Mouse (Mus musculus): ENCODE measurements around the gene Cyp2e1. TPM values are rescaled to one million over a fixed set of nuclear protein-coding genes. Genes with fewer than 3 reads are reported as not detected.

Cyp2e1 gene
- polyA plus RNA-seq, 1 experiment from 2014 or later = not detected

DNA sequence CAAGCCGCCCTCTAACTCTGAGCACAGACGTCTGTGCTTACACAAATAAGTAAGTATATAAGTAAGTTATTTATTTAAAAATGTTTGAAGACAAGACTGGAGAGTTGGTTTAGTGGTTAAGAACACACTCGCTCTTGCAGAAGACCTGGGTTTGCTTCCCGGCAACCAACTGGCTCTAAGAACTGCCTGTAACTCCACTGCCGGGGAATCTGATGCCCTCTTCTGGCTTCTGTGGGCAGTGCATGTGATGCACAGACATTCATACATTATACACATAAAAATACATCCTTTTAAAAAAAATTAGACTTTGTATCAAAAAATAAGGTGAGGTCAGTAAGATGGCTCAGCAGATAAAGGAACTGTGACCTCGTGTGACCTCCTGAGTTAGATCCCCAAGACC lies 47.0 kb downstream of the Cyp2e1 start:
- Histone ChIP-seq H3K4me2 (no peak overlapping the region), H3K36me3 (ENCODE audit: insufficient read depth) (no peaks in the 10 kb centered on the region)
- 83% methylated on average over 6 of the region's 6 CpGs for WGBS

DNA sequence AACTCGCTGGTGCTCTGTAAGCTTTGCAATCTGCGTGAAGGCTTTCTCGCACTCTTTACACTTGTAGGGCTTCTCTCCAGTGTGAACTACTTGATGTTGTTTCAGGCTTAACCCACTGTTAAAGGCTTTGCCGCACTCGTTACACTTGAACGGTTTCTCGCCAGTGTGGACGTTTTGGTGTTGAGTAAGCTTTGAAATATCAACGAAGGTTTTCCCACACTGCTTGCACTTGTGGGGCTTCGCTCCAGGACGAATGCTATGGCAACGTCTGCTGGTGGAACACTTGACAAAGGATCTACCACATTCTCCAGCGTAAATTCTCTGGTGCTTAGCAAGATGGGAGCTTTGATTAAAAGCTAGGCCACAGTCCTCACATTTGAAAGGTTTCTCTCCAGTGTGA lies 48.2 kb downstream of the Cyp2e1 start:
- H3K9me3 ChIP-seq (ENCODE audit: low read depth, low read length) = no peaks in the 10 kb centered on the region
- no peaks in the 10 kb centered on the region for H3K27me3 ChIP-seq (ENCODE audit: insufficient read depth, low read length)
- H3K4me3 ChIP-seq (ENCODE audit: low read depth, low read length) = no peak overlapping the region
- H3K27ac ChIP-seq (ENCODE audit: low read depth) = no peak overlapping the region
- no peak overlapping the region for H3K9ac ChIP-seq
- no peaks in the 10 kb centered on the region for H3K36me3 ChIP-seq (ENCODE audit: insufficient read depth)
- 79% methylated on average over 13 of the region's 13 CpGs for WGBS
- ATAC-seq (ENCODE audit: insufficient read depth) (no peak), DNase-seq (no peak)
- no peak for TF ChIP-seq CTCF (IDR thresholded peaks at IDR 0.05; ENCODE audit: low read depth)
- no peaks in the 10 kb centered on the region for H3K4me1 ChIP-seq (ENCODE audit: insufficient read depth)
- H3K4me2 ChIP-seq = no peak overlapping the region

More for the DNA sequence above, 47.0 kb downstream of the Cyp2e1 start:
- TF ChIP-seq CTCF (IDR thresholded peaks at IDR 0.05; ENCODE audit: low read depth) = no peak
- no peaks in the 10 kb centered on the region for H3K27me3 ChIP-seq (ENCODE audit: insufficient read depth, low read length)
- H3K27ac ChIP-seq (ENCODE audit: low read depth) = no peak overlapping the region
- no peak overlapping the region for H3K4me3 ChIP-seq (ENCODE audit: low read depth, low read length)
- DNase-seq (no peak), ATAC-seq (ENCODE audit: insufficient read depth) (no peak)
- no peak overlapping the region for H3K9ac ChIP-seq
- no peaks in the 10 kb centered on the region for H3K9me3 ChIP-seq (ENCODE audit: low read depth, low read length)
- no peaks in the 10 kb centered on the region for H3K4me1 ChIP-seq (ENCODE audit: insufficient read depth)

DNA sequence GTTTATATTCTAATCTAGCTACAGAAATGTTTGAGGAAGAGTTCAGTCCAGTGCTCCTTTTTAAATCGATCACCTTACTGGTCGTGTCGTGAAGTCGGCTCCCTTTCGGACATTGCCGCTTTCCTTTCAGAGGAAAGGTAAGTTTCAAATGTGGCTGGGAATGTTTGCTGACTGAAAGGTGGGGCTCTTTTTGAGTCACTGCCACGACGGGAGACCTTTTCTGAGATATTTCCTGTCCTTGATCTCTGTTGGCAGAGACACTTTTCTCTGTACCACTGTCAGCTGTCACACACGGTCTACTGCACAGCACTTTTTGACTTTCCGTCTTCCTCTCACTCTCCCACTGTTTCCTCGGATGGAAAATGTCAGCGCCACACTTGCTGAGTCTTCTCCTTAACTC lies 49.3 kb downstream of the Cyp2e1 start:
- H3K9ac ChIP-seq = no peak overlapping the region
- no peaks in the 10 kb centered on the region for H3K27me3 ChIP-seq (ENCODE audit: insufficient read depth, low read length)
- no peak overlapping the region for H3K4me3 ChIP-seq (ENCODE audit: low read depth, low read length)
- H3K36me3 ChIP-seq (ENCODE audit: insufficient read depth) = no peaks in the 10 kb centered on the region
- H3K9me3 ChIP-seq (ENCODE audit: low read depth, low read length) = no peaks in the 10 kb centered on the region
- ATAC-seq (ENCODE audit: insufficient read depth) (no peak), DNase-seq (no peak)
- 84% methylated on average over 12 of the region's 12 CpGs for WGBS
- H3K4me2 ChIP-seq = no peak overlapping the region
- TF ChIP-seq CTCF (IDR thresholded peaks at IDR 0.05; ENCODE audit: low read depth) = no peak
- H3K4me1 ChIP-seq (ENCODE audit: insufficient read depth) = no peaks in the 10 kb centered on the region
- no peak overlapping the region for H3K27ac ChIP-seq (ENCODE audit: low read depth)

DNA sequence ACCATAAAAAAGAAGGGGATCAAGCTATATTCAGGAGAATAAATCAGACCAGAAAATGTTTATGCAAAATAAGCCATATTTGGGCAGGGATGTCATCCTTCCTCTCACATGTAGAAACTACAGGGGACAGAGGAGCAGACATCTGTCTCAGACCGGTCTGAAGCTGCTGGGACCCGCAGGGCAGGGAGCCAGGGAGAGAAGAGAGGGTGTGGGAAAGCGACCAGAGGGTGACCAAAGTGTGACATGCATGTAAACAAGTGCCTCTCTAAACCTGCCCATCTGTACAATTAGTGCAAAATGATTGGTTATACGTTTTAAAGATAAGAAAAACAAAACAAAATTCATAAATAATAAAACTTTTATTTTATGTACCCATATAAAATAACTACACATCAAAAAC lies 56.6 kb downstream of the Cyp2e1 start:
- WGBS = 41% methylated on average over 4 of the region's 4 CpGs
- no peaks in the 10 kb centered on the region for H3K9me3 ChIP-seq (ENCODE audit: low read depth, low read length)
- H3K36me3 ChIP-seq (ENCODE audit: insufficient read depth) = no peaks in the 10 kb centered on the region
- ATAC-seq (ENCODE audit: insufficient read depth) = no peak
- no peaks in the 10 kb centered on the region; the same call in 1 of the 2 replicates for H3K4me1 ChIP-seq (ENCODE audit: insufficient read depth)
- no peak overlapping the region for H3K27ac ChIP-seq (ENCODE audit: low read depth)
- H3K4me3 ChIP-seq (ENCODE audit: low read depth, low read length) = no peak overlapping the region
- TF ChIP-seq CTCF (IDR thresholded peaks at IDR 0.05; ENCODE audit: low read depth) = no peak
- DNase-seq = no peak
- no peaks in the 10 kb centered on the region for H3K27me3 ChIP-seq (ENCODE audit: insufficient read depth, low read length)
- no peak overlapping the region for H3K4me2 ChIP-seq
- H3K9ac ChIP-seq = no peak overlapping the region

DNA sequence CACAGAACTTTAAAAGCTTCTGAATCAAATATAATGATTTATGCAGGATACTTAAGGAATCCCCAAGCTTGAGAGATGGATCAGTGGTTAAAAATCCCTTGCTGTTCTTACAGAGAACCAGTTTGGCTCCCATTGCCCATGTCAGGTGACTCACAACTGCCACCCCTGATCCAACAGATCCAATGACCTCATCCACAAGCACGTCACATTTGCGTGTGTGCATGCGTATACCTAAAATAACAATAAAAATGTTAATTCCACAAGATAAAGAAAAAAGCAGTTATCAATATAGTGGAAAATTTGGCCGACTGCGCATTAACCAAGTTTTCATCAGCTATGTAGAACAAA lies 57.7 kb downstream of the Cyp2e1 start:
- TF ChIP-seq CTCF (IDR thresholded peaks at IDR 0.05; ENCODE audit: low read depth) = no peak
- Histone ChIP-seq H3K27me3 (ENCODE audit: insufficient read depth, low read length) (no peaks in the 10 kb centered on the region), H3K27ac (ENCODE audit: low read depth) (no peak overlapping the region), H3K9me3 (ENCODE audit: low read depth, low read length) (no peaks in the 10 kb centered on the region), H3K4me1 (ENCODE audit: insufficient read depth) (no peaks in the 10 kb centered on the region; the same call in 1 of the 2 replicates), H3K4me2 (peak overlapping the region; percentile 68), H3K36me3 (ENCODE audit: insufficient read depth) (no peaks in the 10 kb centered on the region), H3K4me3 (ENCODE audit: low read depth, low read length) (peak overlapping the region; percentile 43), H3K9ac (peak overlapping the region; percentile 34; the same call in 1 of the 2 replicates)
- 48% methylated on average over 5 of the region's 5 CpGs for WGBS
- ATAC-seq (ENCODE audit: insufficient read depth) (peak; percentile 25; the same call in 1 of the 2 replicates), DNase-seq (no peak)

DNA sequence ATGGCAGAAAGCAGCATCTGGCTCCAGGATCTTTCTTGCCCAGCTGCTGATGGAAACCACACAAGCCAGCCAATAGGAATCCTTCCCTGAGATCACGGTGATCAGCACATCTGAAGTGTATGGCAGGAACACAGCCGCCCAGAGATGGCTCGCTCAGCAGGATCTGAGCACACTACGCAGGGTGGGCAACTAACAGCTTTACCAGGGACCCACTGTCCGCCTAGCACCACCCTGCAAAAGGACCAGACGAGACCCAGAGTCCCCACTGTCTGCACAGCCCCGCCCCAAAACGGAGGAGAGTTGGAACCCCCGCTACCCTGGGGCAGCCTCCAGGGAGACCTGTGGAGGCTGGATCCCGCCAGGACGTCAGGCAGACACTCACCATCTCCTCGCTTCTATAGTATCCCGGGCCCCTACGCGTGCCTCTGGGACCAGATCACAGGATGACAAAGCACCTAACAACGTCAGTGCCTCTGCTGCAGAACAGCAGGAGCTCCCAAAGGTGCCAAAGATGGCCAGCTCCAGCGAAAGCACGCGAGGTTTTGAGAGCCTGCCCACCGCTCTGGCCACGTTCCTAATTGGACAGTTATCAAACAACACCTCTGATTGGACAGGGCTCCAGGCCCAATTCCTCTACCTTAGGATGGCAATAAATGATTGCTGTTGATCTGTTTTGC lies 58.3 kb downstream of the Cyp2e1 start, which contains the start of gene Zfp941:
Gene Zfp941, minus strand, starts transcription at position 526 of the 677 bp plus-strand sequence.
- DNase-seq = peak; percentile 59
- H3K27me3 ChIP-seq (ENCODE audit: insufficient read depth, low read length) = no peaks in the 10 kb centered on the region
- peak within 1 kb of the TSS; percentile 43 for H3K4me3 ChIP-seq (ENCODE audit: low read depth, low read length)
- H3K4me2 ChIP-seq = peak within 1 kb of the TSS; percentile 68
- no peaks in the 10 kb centered on the region for H3K36me3 ChIP-seq (ENCODE audit: insufficient read depth)
- ATAC-seq (ENCODE audit: insufficient read depth) = peak; percentile 81
- H3K27ac ChIP-seq (ENCODE audit: low read depth) = no peak within 1 kb of the TSS
- no peaks in the 10 kb centered on the region for H3K9me3 ChIP-seq (ENCODE audit: low read depth, low read length)
- H3K9ac ChIP-seq = peak within 1 kb of the TSS; percentile 34; the same call in 1 of the 2 replicates
- no peak for TF ChIP-seq CTCF (IDR thresholded peaks at IDR 0.05; ENCODE audit: low read depth)
- H3K4me1 ChIP-seq (ENCODE audit: insufficient read depth) = no peaks in the 10 kb centered on the region; the same call in 1 of the 2 replicates
- WGBS = 1% methylated on average over 21 of the region's 21 CpGs

DNA sequence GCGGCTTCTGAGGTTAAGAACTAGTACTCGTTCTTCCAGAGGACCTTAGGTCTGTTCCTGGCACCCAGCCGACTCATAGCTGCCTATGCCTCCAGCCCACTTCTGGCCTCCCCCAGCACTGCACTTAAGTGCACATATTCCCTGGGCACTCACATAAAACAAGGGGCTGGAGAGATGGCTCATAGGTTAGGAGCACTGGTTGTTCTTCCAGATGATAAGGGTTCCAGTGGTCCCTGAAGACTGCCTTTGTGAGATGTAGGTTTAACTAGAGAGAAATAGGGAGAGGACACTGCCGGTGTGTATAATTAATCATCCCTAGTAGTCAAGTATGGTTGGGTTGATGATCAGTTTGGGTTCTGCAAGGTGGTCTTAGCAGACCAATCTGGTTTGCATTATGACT lies 59.2 kb downstream of the Cyp2e1 start:
- Histone ChIP-seq H3K4me3 (ENCODE audit: low read depth, low read length) (no peak overlapping the region), H3K27me3 (ENCODE audit: insufficient read depth, low read length) (no peaks in the 10 kb centered on the region), H3K9ac (no peak overlapping the region), H3K4me1 (ENCODE audit: insufficient read depth) (no peaks in the 10 kb centered on the region; the same call in 1 of the 2 replicates), H3K4me2 (no peak overlapping the region), H3K9me3 (ENCODE audit: low read depth, low read length) (no peaks in the 10 kb centered on the region), H3K36me3 (ENCODE audit: insufficient read depth) (no peaks in the 10 kb centered on the region), H3K27ac (ENCODE audit: low read depth) (no peak overlapping the region)
- WGBS = 85% methylated on average over 4 of the region's 4 CpGs
- no peak for DNase-seq
- no peak for ATAC-seq (ENCODE audit: insufficient read depth)
- TF ChIP-seq CTCF (IDR thresholded peaks at IDR 0.05; ENCODE audit: low read depth) = no peak

Other genes with a start within 250 kb of the Cyp2e1 start
- not detected in 2 replicates for gene Olfr538, start 195.9 kb upstream of the Cyp2e1 start, polyA plus RNA-seq (2014; fragmentation: Nextera tagmentation; extraction: Ambion mirVana)
- gene Olfr46, start 162.5 kb upstream of the Cyp2e1 start, polyA plus RNA-seq (2014; fragmentation: Nextera tagmentation; extraction: Ambion mirVana) = not detected in 2 replicates
- gene Olfr61, start 134.8 kb upstream of the Cyp2e1 start, polyA plus RNA-seq (2014; fragmentation: Nextera tagmentation; extraction: Ambion mirVana) = not detected in 2 replicates
- gene Olfr53, start 117.3 kb upstream of the Cyp2e1 start, polyA plus RNA-seq (2014; fragmentation: Nextera tagmentation; extraction: Ambion mirVana) = not detected in 2 replicates
- gene Olfr539, start 103.8 kb upstream of the Cyp2e1 start, polyA plus RNA-seq (2014; fragmentation: Nextera tagmentation; extraction: Ambion mirVana) = not detected in 2 replicates
- gene Olfr45, start 81.8 kb upstream of the Cyp2e1 start, polyA plus RNA-seq (2014; fragmentation: Nextera tagmentation; extraction: Ambion mirVana) = not detected in 2 replicates
- gene Olfr541, start 66.5 kb upstream of the Cyp2e1 start, polyA plus RNA-seq (2014; fragmentation: Nextera tagmentation; extraction: Ambion mirVana) = not detected in 2 replicates
- 0.68 TPM in 1 of 2 replicates, not detected in the other for gene Syce1, start 24.1 kb downstream of the Cyp2e1 start, polyA plus RNA-seq (2014; fragmentation: Nextera tagmentation; extraction: Ambion mirVana)
- gene Zfp941, start 58.4 kb downstream of the Cyp2e1 start, polyA plus RNA-seq (2014; fragmentation: Nextera tagmentation; extraction: Ambion mirVana) = 0.77 and 0.83 TPM in 2 replicates
- 2.2 and 3.2 TPM in 2 replicates for gene Urah, start 71.3 kb downstream of the Cyp2e1 start, polyA plus RNA-seq (2014; fragmentation: Nextera tagmentation; extraction: Ambion mirVana)
- not detected in 2 replicates for gene Scgb1c1, start 81.8 kb downstream of the Cyp2e1 start, polyA plus RNA-seq (2014; fragmentation: Nextera tagmentation; extraction: Ambion mirVana)
- gene Odf3, start 84.1 kb downstream of the Cyp2e1 start, polyA plus RNA-seq (2014; fragmentation: Nextera tagmentation; extraction: Ambion mirVana) = 0.18 TPM in 1 of 2 replicates, not detected in the other
- gene Gm45785, start 92.6 kb downstream of the Cyp2e1 start, polyA plus RNA-seq (2014; fragmentation: Nextera tagmentation; extraction: Ambion mirVana) = not detected in 2 replicates
- gene Ric8a, start 93.2 kb downstream of the Cyp2e1 start, polyA plus RNA-seq (2014; fragmentation: Nextera tagmentation; extraction: Ambion mirVana) = 53.8 and 54.8 TPM in 2 replicates
- 40.9 and 47.0 TPM in 2 replicates for gene Bet1l, start 93.8 kb downstream of the Cyp2e1 start, polyA plus RNA-seq (2014; fragmentation: Nextera tagmentation; extraction: Ambion mirVana)
- gene Psmd13, start 118.2 kb downstream of the Cyp2e1 start, polyA plus RNA-seq (2014; fragmentation: Nextera tagmentation; extraction: Ambion mirVana) = 139 and 167 TPM in 2 replicates
- 16.6 and 18.2 TPM in 2 replicates for gene Sirt3, start 118.6 kb downstream of the Cyp2e1 start, polyA plus RNA-seq (2014; fragmentation: Nextera tagmentation; extraction: Ambion mirVana)
- gene Cox8b, start 136.7 kb downstream of the Cyp2e1 start, polyA plus RNA-seq (2014; fragmentation: Nextera tagmentation; extraction: Ambion mirVana) = 1.7 TPM in 1 of 2 replicates, not detected in the other
- gene Nlrp6, start 157.2 kb downstream of the Cyp2e1 start, polyA plus RNA-seq (2014; fragmentation: Nextera tagmentation; extraction: Ambion mirVana) = 0.08 TPM in 1 of 2 replicates, not detected in the other
- 20.7 and 22.6 TPM in 2 replicates for gene Pgghg, start 177.7 kb downstream of the Cyp2e1 start, polyA plus RNA-seq (2014; fragmentation: Nextera tagmentation; extraction: Ambion mirVana)
- 1.0 and 1.3 TPM in 2 replicates for gene Ifitm5, start 186.6 kb downstream of the Cyp2e1 start, polyA plus RNA-seq (2014; fragmentation: Nextera tagmentation; extraction: Ambion mirVana)
- gene Gm45717, start 192.2 kb downstream of the Cyp2e1 start, polyA plus RNA-seq (2014; fragmentation: Nextera tagmentation; extraction: Ambion mirVana) = not detected in 2 replicates
- 1,035 and 1,087 TPM in 2 replicates for gene Ifitm2, start 192.2 kb downstream of the Cyp2e1 start, polyA plus RNA-seq (2014; fragmentation: Nextera tagmentation; extraction: Ambion mirVana)
- 35.4 and 42.5 TPM in 2 replicates for gene Ifitm1, start 203.5 kb downstream of the Cyp2e1 start, polyA plus RNA-seq (2014; fragmentation: Nextera tagmentation; extraction: Ambion mirVana)
- 164 and 183 TPM in 2 replicates for gene Ifitm3, start 247.0 kb downstream of the Cyp2e1 start, polyA plus RNA-seq (2014; fragmentation: Nextera tagmentation; extraction: Ambion mirVana)

All from lung, embryonic 14.5 days (tissue).